Mouse (Mus musculus) MEL (cell line): ENCODE results near the gene Bglap. TPM values are rescaled to one million over a fixed set of nuclear protein-coding genes. Genes with fewer than 3 reads are reported as not detected.

Experiments used
- DNase-seq: peaks from one replicate; pipeline ENCODE4 v3.0.0; 2011; ENCODE audit warnings: low read depth, low spot score
- H3K27ac ChIP-seq: 2 replicates; pipeline ENCODE4 v1.5.1; 2012; ENCODE audit warnings: low read depth, mild to moderate bottlenecking, control low read depth, low read length, moderate library complexity; ENCODE audit not compliant: control insufficient read depth
- H3K27me3 ChIP-seq, 2 experiments: fragments of 150-350 bp in 1 of 2; sonication (generic) in 1 of 2; 2 replicates each; pipeline ENCODE4 v1.6.1; 2012; ENCODE audit warnings: low read length in 2 of 2, mild to moderate bottlenecking in 2 of 2, improper control_type of control experiment in 1 of 2, moderate library complexity in 1 of 2; ENCODE audit not compliant: insufficient read depth in 2 of 2, control insufficient read depth in 1 of 2
- H3K36me3 ChIP-seq, 2 experiments: 2 replicates each; pipeline ENCODE4 v1.6.1; 2012 to 2014; ENCODE audit warnings: low read length in 2 of 2, improper control_type of control experiment in 1 of 2, inconsistent platforms in 1 of 2, mild to moderate bottlenecking in 1 of 2; ENCODE audit not compliant: insufficient read depth in 2 of 2, control insufficient read depth in 1 of 2
- H3K4me1 ChIP-seq, 2 experiments: fragments of 150-350 bp in 1 of 2; sonication (generic) in 1 of 2; 2 replicates each; pipeline ENCODE4 v1.6.1; 2012; ENCODE audit warnings: low read length in 2 of 2, improper control_type of control experiment in 1 of 2, mild to moderate bottlenecking in 1 of 2; ENCODE audit not compliant: insufficient read depth in 2 of 2, control insufficient read depth in 1 of 2
- H3K4me3 ChIP-seq, 2 experiments: fragments of 150-350 bp in 1 of 2; sonication (generic) in 1 of 2; 2 replicates each; pipeline ENCODE4 v1.5.1; 2012; ENCODE audit warnings: low read depth in 2 of 2, low read length in 2 of 2, mild to moderate bottlenecking in 2 of 2, moderate library complexity in 2 of 2, control low read depth in 1 of 2, improper control_type of control experiment in 1 of 2; ENCODE audit not compliant: control insufficient read depth in 1 of 2, insufficient read depth in 1 of 2
- H3K79me2 ChIP-seq: 2 replicates; pipeline ENCODE4 v1.6.1; 2012; ENCODE audit warnings: mild to moderate bottlenecking, low read length, moderate library complexity; ENCODE audit not compliant: control insufficient read depth, poor library complexity, insufficient read depth
- H3K9ac ChIP-seq: 2 replicates; pipeline ENCODE4 v1.6.1; 2012; ENCODE audit warnings: low read depth, mild to moderate bottlenecking, control low read depth, low read length, moderate library complexity; ENCODE audit not compliant: control insufficient read depth, poor library complexity, severe bottlenecking
- H3K9me3 ChIP-seq: fragments of 150-350 bp; sonication (generic); replicated peaks from 2 replicates; pipeline ENCODE4 v1.6.1; 2012; ENCODE audit warnings: mild to moderate bottlenecking, low read length, improper control_type of control experiment, moderate library complexity; ENCODE audit not compliant: insufficient read depth
- CHD1 ChIP-seq: IDR thresholded peaks from 2 replicates; pipeline ENCODE4 v1.6.1; 2012; ENCODE audit warnings: low read depth, mild to moderate bottlenecking, inconsistent platforms, low read length, improper control_type of control experiment
- GABPA ChIP-seq: IDR thresholded peaks from 2 replicates; pipeline ENCODE4 v1.6.1; 2012; ENCODE audit warnings: low read depth, mild to moderate bottlenecking, inconsistent platforms, low read length, improper control_type of control experiment, moderate library complexity
- HCFC1 ChIP-seq: IDR thresholded peaks from 2 replicates; pipeline ENCODE4 v1.6.1; 2012; ENCODE audit warnings: low read depth, mild to moderate bottlenecking, inconsistent platforms, low read length, improper control_type of control experiment, moderate library complexity
- JUND ChIP-seq: IDR thresholded peaks from 2 replicates; pipeline ENCODE4 v1.6.1; 2011; ENCODE audit warnings: low read depth, mild to moderate bottlenecking, improper control_type of control experiment, low read length
- MXI1 ChIP-seq: IDR thresholded peaks from 2 replicates; pipeline ENCODE4 v1.6.1; 2011; ENCODE audit warnings: mild to moderate bottlenecking, low read depth, low read length, improper control_type of control experiment
- POLR2AphosphoS2 ChIP-seq: IDR thresholded peaks from 2 replicates; pipeline ENCODE4 v1.6.1; 2011; ENCODE audit warnings: low read length, improper control_type of control experiment
- UBTF ChIP-seq: IDR thresholded peaks from 2 replicates; pipeline ENCODE4 v1.6.1; 2012; ENCODE audit warnings: low read depth, mild to moderate bottlenecking, inconsistent platforms, low read length, improper control_type of control experiment, moderate library complexity, borderline replicate concordance; ENCODE audit not compliant: insufficient read depth
- ZMIZ1 ChIP-seq: IDR thresholded peaks from 2 replicates; pipeline ENCODE4 v1.6.1; 2012; ENCODE audit warnings: low read depth, mild to moderate bottlenecking, inconsistent platforms, low read length, improper control_type of control experiment, moderate library complexity
- polyA plus RNA-seq, 2 experiments: library from polyadenylated mRNA; stranded (reverse) in 1 of 2; unstranded in 1 of 2; fragments of >175 nt in 1 of 2; fragments of >200 nt in 1 of 2; gene quantifications; 2 replicates each; pipeline versions ENCODE4 v1.2.1 to v1.2.4; 2012; ENCODE audit warnings: low replicate concordance in 2 of 2, low read depth in 1 of 2; ENCODE audit not compliant: insufficient read length in 2 of 2, insufficient read depth in 1 of 2, missing spikeins in 1 of 2
- total RNA-seq: library from RNA; depleted of rRNA; stranded (reverse); fragments of 300-350 nt; gene quantifications from 2 replicates; pipeline ENCODE4 v1.2.3, GENCODE M21; 2012; rRNA removed

Bglap gene
- total and polyA plus RNA-seq, 3 experiments, result 0.17 TPM; not detected in 2

DNA sequence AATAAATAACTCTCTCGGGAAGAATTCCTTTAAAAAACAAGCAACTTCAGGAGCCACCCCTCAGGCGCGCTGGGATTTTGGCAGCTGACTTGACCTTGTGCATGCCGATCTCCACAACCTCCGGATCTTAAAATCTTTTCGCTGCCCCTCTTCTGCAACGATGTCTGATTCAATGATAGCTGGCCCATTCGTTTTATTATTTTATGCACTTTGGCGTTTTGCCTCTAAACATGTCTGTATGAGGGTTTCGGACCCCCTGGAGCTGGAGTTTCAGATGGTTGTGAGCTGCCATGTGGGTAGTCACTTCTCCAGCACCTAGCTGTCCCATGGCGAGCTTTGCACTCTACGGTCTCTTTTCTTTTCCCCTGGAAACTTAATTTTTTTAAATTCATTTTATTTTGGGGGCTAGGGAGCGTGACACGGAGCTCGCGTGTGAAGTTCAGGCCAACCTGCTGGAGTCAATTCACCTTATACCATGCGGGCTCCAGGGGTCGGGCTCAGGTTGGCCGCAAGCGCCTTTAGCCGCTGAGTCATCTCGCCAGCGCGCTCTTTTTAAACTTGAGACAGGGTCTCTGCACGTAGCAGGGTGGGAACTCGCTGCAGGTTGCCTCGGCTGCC lies 48.7 kb downstream of the Bglap start (continued):
- peak; percentile 98 for TF ChIP-seq MXI1
- peak; percentile 92; the same call in 1 of the 2 replicates for TF ChIP-seq CHD1
- TF ChIP-seq UBTF, result no peak
- TF ChIP-seq, all 39 proteins: peak for 11

GRCm38 (mm10) chr3:88334902-88335435 lies 49.3 kb downstream of the Bglap start:
- Histone ChIP-seq H3K36me3 (peaks cover 0 to 26% of the 10 kb centered on the region in 2 experiments; a peak in 2 of 4 replicates), H3K9me3 (no peaks in the 10 kb centered on the region), H3K4me3 (peak overlapping the region; percentile 63 to 81), H3K79me2 (peaks cover 28% of the 10 kb centered on the region), H3K9ac (peak overlapping the region; percentile 85), H3K27ac (peak overlapping the region; percentile 93), H3K27me3 (no peaks in the 10 kb centered on the region), H3K4me1 (peaks cover 3 to 27% of the 10 kb centered on the region in 2 experiments; a peak in 3 of 4 replicates)
- 0 out of 2 replicates have a peak, but pooled peaks have one; percentile 48 for TF ChIP-seq JUND
- no peak for TF ChIP-seq GABPA
- 0 out of 2 replicates have a peak, but pooled peaks have one; percentile 7 for TF ChIP-seq ZMIZ1
- 0 out of 2 replicates have a peak, but pooled peaks have one; percentile 17 for TF ChIP-seq HCFC1
- DNase-seq, result peak; percentile 71

- 0 out of 2 replicates have a peak, but pooled peaks have one; percentile 25 for TF ChIP-seq POLR2AphosphoS2
- TF ChIP-seq GABPA, result no peak
- H3K27me3 ChIP-seq, result no peaks in the 10 kb centered on the region
- DNase-seq, result no peak
- H3K9me3 ChIP-seq, result no peaks in the 10 kb centered on the region
- H3K4me3 ChIP-seq, result no peak overlapping the region
- no peak overlapping the region for H3K9ac ChIP-seq
- H3K79me2 ChIP-seq, result peaks cover 23% of the 10 kb centered on the region
- peaks cover 0 to 24% of the 10 kb centered on the region in 2 experiments; a peak in 2 of 4 replicates for H3K36me3 ChIP-seq
- H3K4me1 ChIP-seq, result peaks cover 3 to 26% of the 10 kb centered on the region in 2 experiments; a peak in 3 of 4 replicates
- H3K27ac ChIP-seq, result no peak overlapping the region
These were observed 50.1 kb downstream of the Bglap start for GRCm38 (mm10) chr3:88334029-88334658.

Other genes starting within 250 kb of the Bglap start
- 16.2 and 16.9 TPM in 2 replicates for gene Mef2d, start 242.1 kb downstream of the Bglap start, total RNA-seq
- gene Mef2d, start 242.1 kb downstream of the Bglap start, polyA plus RNA-seq, result 100 to 1,000 TPM in 1 of 2 experiments, 10 to 100 TPM in 1; 71.4 to 117 TPM
- not detected in 2 replicates for gene Rhbg, start 129.8 kb downstream of the Bglap start, total RNA-seq
- not detected for gene Rhbg, start 129.8 kb downstream of the Bglap start, polyA plus RNA-seq
- 0.39 and 0.69 TPM in 2 replicates for gene Gm38392, start 97.3 kb downstream of the Bglap start, total RNA-seq
- under 1 TPM in 1 of 2 experiments, not detected in 1; 0.84 TPM for gene Gm38392, start 97.3 kb downstream of the Bglap start, polyA plus RNA-seq
- 26.7 and 34.1 TPM in 2 replicates for gene Tsacc, start 87.5 kb downstream of the Bglap start, total RNA-seq
- gene Tsacc, start 87.5 kb downstream of the Bglap start, polyA plus RNA-seq, result 10 to 100 TPM in 1 of 2 experiments, not detected in 1; 41.1 TPM
- gene Cct3, start 87.3 kb downstream of the Bglap start, total RNA-seq, result 1,548 and 1,549 TPM in 2 replicates
- 1,000 to 10,000 TPM in 1 of 2 experiments, 100 to 1,000 TPM in 1; 777 to 1,271 TPM for gene Cct3, start 87.3 kb downstream of the Bglap start, polyA plus RNA-seq
- gene Glmp, start 59.4 kb downstream of the Bglap start, total RNA-seq, result 47.6 and 48.3 TPM in 2 replicates
- gene Glmp, start 59.4 kb downstream of the Bglap start, polyA plus RNA-seq, result 100 to 1,000 TPM in 1 of 2 experiments, not detected in 1; 181 TPM
- 2.2 TPM in 2 replicates for gene Tmem79, start 48.3 kb downstream of the Bglap start, total RNA-seq
- gene Tmem79, start 48.3 kb downstream of the Bglap start, polyA plus RNA-seq, result 1 to 10 TPM in 1 of 2 experiments, not detected in 1; 3.7 TPM
- gene Smg5, start 48.2 kb downstream of the Bglap start, total RNA-seq, result 87.3 and 97.9 TPM in 2 replicates
- gene Smg5, start 48.2 kb downstream of the Bglap start, polyA plus RNA-seq, result 100 to 1,000 TPM; 123 to 148 TPM
- gene Paqr6, start 19.9 kb downstream of the Bglap start, total RNA-seq, result not detected in 2 replicates
- under 1 TPM in 1 of 2 experiments, not detected in 1; 0.11 TPM for gene Paqr6, start 19.9 kb downstream of the Bglap start, polyA plus RNA-seq
- gene Bglap3, start 11.7 kb downstream of the Bglap start, total RNA-seq, result 0.16 TPM in 1 of 2 replicates, not detected in the other
- not detected for gene Bglap3, start 11.7 kb downstream of the Bglap start, polyA plus RNA-seq
- gene Bglap2, start 5.8 kb downstream of the Bglap start, total RNA-seq, result not detected in 2 replicates
- gene Bglap2, start 5.8 kb downstream of the Bglap start, polyA plus RNA-seq, result not detected
- gene Pmf1, start 25.9 kb upstream of the Bglap start, total RNA-seq, result 139 and 144 TPM in 2 replicates
- 100 to 1,000 TPM in 1 of 2 experiments, not detected in 1; 357 TPM for gene Pmf1, start 25.9 kb upstream of the Bglap start, polyA plus RNA-seq
- 26.2 and 30.5 TPM in 2 replicates for gene Slc25a44, start 40.7 kb upstream of the Bglap start, total RNA-seq
- gene Slc25a44, start 40.7 kb upstream of the Bglap start, polyA plus RNA-seq, result 10 to 100 TPM in 1 of 2 experiments, not detected in 1; 34.6 TPM
- 31.4 and 45.3 TPM in 2 replicates for gene Sema4a, start 76.7 kb upstream of the Bglap start, total RNA-seq
- gene Sema4a, start 76.7 kb upstream of the Bglap start, polyA plus RNA-seq, result 10 to 100 TPM in 1 of 2 experiments, not detected in 1; 33.5 TPM
- 388 and 394 TPM in 2 replicates for gene Lmna, start 125.5 kb upstream of the Bglap start, total RNA-seq
- 100 to 1,000 TPM; 128 to 302 TPM for gene Lmna, start 125.5 kb upstream of the Bglap start, polyA plus RNA-seq
- gene Mex3a, start 147.9 kb upstream of the Bglap start, total RNA-seq, result 4.3 and 5.5 TPM in 2 replicates
- gene Mex3a, start 147.9 kb upstream of the Bglap start, polyA plus RNA-seq, result 10 to 100 TPM in 1 of 2 experiments, not detected in 1; 10.1 TPM
- 0.75 and 0.96 TPM in 2 replicates for gene Rab25, start 163.8 kb upstream of the Bglap start, total RNA-seq
- gene Rab25, start 163.8 kb upstream of the Bglap start, polyA plus RNA-seq, result 1 to 10 TPM in 1 of 2 experiments, not detected in 1; 1.9 TPM
- 125 and 127 TPM in 2 replicates for gene Lamtor2, start 168.6 kb upstream of the Bglap start, total RNA-seq
- 100 to 1,000 TPM in 1 of 2 experiments, not detected in 1; 188 TPM for gene Lamtor2, start 168.6 kb upstream of the Bglap start, polyA plus RNA-seq
- gene Ubqln4, start 169.3 kb upstream of the Bglap start, total RNA-seq, result 73.0 and 83.0 TPM in 2 replicates
- 100 to 1,000 TPM in 1 of 2 experiments, 10 to 100 TPM in 1; 43.6 to 171 TPM for gene Ubqln4, start 169.3 kb upstream of the Bglap start, polyA plus RNA-seq
- 500 and 594 TPM in 2 replicates for gene Ssr2, start 191.4 kb upstream of the Bglap start, total RNA-seq
- 100 to 1,000 TPM; 176 to 706 TPM for gene Ssr2, start 191.4 kb upstream of the Bglap start, polyA plus RNA-seq
- 113 and 131 TPM in 2 replicates for gene Arhgef2, start 221.5 kb upstream of the Bglap start, total RNA-seq
- 100 to 1,000 TPM in 1 of 2 experiments, not detected in 1; 183 TPM for gene Arhgef2, start 221.5 kb upstream of the Bglap start, polyA plus RNA-seq